Mouse (Mus musculus) regulatory T cell (primary cell): ENCODE results near the gene Zfp366.

Experiments used
- in situ Hi-C: fragments of 300-600 bp; cut with MboI, MseI; formaldehyde crosslinking; loops from one replicate; pipeline ENCODE4 v1.15.1; 2025; ENCODE audit warnings: high pct_unique_total_duplicates

The Zfp366 gene

DNA sequence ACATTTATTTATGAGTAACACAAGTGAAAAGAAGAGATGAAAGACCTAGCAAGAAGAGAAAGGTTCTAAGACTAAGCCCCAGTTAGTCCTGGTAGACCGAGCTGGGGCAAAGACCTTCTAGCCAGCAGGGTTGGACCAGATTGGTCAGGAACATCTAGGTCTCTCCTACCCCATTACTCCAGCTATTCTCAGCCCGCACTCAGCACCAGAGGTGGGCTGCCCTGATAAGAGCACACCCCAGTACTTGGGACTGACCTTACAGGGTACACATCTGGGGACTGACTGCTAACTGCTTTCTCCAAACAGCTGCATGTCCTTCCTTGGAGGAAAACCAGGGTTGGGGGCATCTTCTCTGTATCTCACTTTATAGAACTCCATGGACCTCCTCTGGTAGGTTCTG lies 66.2 kb downstream of the Zfp366 start:
- in situ Hi-C loops = no loop called here

DNA sequence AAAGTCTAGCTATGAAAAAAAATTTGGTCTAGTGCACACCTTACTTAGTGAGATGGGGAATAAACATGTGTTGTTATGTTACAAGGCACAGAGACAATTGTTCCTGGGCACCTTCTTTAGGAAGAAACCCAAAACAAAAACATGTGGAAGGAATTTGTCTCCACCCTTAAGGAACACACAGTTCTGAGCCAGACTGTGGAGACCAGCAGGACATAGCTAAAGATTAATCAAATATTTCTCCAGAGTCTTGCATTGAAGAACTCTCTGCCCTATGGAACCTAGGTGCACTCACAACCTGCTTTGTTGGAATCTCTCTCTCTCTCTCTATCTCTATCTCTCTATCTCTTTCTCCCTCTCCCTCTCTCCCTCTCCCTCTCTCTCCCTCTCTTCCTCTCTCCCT lies 69.6 kb downstream of the Zfp366 start:
- in situ Hi-C loops = no loop called here

DNA sequence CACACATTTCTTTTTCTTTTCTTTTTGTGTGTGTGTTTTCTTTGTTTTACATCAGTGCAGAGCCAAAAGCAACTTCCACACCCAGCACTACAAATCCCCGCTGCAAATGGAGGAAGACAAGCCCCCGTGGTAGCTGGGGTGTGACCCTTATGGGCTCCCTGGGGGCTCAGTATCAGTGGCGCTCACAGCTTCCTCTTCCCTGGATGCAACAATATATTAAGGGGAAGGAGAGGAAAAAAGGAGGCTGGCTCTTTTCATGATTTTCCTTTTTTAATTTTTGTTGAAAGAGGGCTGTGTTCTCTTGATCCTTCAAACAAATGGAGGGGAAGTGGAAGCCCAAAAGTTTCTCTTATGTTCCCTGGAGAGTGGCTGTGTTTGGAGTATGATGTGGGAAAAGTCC lies 70.2 kb downstream of the Zfp366 start:
- in situ Hi-C loops = no loop called here

DNA sequence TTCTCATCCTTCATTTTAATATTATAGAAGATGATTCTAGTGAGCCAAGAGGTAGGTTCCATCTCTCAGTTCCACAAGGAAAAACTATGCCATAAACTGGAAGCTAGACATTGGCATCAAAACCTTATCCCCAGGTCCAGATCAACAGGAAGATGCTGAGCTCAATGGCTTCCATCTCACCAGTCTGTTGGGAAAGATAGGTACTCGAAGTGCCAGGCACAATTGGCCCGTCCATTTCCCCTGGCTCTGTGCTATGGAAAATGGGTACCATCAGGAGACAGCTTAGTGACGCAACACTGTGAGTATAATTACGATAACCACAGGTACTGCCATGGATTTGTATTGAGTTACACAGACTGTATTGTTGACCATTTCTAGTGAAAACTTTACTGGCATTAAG lies 72.3 kb downstream of the Zfp366 start:
- in situ Hi-C loops = no loop called here

DNA sequence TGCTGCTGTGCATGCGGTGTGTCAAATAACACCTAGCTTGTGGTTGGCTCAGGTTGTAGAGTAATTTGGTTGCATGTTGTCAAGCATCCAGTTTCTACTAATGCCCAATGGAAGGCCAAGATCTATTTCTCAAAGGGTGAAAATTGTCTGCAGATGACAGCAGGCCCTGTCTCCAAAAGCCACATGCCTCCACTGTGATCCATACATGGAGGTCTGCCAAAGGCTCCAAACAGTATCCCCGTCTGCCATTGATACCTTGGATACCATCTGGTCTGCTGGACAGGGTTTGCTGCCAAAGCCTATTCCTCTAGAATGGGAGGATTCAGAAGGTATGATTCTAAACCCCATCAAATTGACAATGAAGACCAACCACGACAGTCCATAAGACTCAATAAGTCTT lies 74.1 kb downstream of the Zfp366 start:
- in situ Hi-C loops = no loop called here

DNA sequence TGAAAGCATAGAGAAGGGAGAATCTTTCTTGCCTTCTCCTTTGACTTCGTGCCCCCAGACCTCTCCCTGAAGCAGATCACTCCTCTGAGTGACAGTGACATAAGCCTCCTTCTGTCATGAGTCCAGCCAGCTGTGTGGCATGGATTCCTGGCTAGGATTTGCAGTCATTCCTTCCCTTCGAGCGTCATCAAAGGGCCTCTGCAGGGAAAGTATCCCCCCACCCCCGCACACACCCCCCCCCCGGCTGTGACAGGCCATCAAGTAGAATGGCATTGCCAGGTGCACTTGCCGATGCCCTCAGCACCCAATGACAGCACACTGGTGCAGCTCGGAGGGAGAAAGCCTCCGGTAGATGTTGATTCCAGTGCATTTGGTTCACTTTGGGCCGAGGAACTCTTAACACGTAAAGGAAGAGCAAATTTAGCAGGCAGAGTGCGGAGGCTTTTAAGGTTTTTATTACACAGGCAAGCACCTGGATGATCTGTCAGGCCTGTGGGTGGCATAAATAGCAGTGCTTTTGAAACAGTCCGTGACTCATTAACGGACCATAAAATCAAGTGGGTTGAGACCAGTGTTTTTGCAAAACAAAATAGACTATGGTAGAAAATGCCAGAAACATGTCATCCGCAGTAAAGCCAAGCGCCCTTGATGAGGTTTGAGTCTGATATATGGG lies 75.0 kb downstream of the Zfp366 start:
- in situ Hi-C loops = no loop called here

DNA sequence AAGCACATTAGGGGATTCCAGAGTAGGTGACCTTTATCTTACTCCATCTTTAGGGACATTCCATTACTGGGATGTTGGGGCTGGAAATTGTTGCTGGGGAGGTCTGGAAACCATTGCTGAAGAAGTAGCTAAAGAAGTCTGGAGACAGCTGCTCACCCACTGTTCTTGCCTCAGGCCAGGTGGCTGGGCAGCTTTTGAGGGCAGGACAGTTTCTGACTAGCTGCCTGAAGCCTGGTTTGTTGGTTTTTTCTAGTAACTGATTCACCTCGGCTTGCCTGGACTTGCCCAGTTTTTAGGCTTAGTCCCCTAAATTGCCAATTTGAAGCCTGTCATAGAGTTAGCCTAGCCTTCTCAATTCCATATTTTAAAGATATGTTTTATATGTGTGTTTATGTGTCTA lies 77.8 kb downstream of the Zfp366 start:
- in situ Hi-C loops = no loop called here

DNA sequence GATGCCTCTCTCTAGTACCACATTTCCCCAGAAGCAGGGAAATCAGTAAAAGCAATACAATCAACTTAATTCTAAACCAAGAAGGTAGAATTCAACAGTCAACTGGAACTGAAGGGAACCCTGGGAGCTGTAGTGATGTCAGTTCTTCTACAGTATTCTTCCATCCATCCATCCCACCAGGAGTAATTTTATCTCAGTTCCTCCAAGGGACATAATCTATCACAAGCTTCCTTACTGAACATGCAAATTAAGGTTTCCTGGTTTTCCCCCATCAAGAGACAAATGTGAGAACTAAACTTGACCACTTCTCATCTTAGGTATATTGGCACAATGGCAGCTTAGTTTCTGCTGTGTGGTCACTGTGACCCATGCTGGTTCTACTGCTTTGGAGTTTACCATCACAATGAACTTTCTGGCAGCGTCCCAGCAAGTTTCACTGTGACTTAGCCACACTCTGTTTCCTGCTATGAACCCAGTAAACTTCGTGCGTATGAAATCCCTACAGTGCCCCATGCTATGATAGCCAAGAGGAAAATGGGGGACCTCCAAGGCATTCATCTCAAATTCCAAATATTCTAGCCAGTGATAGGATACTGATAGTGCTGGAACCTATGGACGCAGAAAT lies 78.6 kb downstream of the Zfp366 start:
- in situ Hi-C loops = no loop called here

DNA sequence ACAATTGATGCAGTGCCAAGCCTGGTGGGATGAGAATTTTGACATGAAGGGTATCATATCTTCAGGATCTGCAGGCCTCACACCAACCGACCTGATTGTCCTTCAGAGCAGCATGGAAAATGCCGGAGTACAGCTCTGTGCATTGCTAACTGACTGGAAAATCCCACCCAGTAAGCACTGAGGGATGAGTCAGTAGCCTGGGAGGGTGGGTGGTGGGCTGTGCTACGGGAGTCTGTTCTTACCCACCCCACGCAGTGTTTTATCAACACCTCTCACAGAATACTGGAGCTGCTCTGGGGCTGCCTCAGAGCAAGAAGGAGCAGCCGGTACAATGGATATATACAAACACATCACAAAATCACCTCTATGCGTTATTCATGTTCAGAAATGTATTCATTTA lies 79.9 kb downstream of the Zfp366 start:
- in situ Hi-C loops = no loop called here

DNA sequence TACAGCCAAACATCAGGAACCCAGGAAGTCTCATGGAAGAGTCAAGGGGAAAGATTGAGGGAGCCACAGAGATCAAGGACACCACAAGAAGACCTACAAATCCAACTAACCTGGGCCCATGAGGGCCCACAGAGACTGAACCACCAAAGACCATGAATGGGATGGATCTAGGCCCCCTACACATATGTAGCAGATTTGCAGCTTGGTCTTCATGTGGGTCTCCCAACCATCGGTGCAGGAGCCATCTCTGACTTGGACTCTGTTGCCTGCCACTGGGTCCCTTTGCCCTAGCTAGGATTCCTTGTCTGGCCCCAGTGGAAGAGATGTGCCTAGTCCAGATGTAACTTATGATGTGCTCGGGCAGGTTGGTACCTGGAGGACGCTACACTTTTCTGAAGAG lies 87.4 kb downstream of the Zfp366 start:
- in situ Hi-C loops = no loop called here

DNA sequence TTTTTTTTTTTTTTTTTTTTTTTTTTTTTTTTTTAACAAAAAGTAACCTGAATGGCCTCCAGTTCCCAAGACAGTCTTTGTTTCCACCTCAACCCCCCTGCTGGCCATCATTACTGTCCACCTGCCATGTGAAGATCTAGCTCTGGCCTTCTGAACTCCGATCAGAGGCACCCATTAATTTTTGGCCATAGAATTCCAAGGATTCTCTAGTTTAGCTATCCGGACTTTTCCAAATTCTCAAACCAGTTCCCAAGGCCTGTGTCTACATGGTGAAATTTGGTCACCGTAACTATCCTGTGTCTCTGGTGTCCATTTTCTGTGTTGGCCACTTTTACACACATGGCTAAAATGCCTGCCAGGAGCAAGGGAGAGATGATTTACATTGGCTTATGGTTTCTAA lies 92.9 kb downstream of the Zfp366 start:
- in situ Hi-C loops = no loop called here

DNA sequence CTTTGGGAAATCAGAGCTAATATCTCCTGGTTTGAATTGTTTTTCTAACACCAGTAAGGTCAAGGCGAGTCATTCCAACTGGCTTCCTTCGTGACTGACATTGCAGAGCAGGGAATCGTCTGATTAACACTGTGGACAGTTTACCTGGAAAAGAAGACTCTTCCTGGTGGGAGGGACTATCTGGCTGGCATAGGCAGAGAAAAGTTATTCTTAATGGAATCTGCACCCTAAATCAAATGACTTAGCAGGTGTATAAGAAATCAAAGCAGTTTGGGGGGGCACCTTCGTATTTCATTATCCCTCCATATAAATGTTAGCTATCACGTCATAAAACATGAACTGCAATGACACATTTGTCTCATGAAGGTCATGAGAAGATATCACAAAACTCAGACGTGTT lies 93.9 kb downstream of the Zfp366 start:
- in situ Hi-C loops = no loop called here

DNA sequence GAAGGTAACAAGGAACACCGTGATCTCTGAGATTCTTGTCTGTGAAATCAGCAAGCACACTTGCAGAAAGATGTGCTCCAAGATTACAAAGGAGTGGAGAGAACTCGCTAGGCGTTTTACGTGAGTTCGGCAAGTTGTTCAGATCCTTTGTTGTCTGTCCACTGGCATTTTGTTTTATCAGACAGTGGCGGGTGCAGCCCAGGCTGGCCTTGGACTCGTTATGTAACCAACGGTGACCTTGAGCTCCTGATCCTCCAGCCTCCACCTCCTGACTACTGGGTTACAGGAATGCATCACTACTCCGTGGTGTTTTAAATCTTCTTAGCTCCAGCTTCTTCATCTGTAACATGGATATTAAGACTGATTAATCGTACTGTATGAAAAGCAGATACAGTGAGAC lies 94.7 kb downstream of the Zfp366 start:
- in situ Hi-C loops = no loop called here

DNA sequence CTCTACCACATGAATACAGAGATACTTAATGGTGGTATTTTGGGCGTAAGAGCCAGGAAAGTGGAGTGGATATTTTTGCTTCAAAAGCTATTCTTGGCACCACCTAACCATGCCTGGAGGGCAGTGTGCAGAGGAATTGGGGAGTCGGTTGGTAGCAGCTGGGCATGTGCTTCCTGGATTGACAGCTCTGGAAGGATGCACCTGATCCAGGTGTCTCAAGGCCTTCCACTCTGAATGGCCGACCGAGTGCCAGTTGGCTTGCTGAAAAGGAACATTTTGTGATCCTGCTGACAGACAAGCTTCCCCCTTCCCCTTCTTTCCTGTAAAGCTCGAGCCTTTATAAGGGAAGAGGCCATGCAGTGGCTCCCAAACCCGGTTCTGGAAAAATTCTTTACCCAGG lies 98.3 kb downstream of the Zfp366 start:
- in situ Hi-C loops = no loop called here

DNA sequence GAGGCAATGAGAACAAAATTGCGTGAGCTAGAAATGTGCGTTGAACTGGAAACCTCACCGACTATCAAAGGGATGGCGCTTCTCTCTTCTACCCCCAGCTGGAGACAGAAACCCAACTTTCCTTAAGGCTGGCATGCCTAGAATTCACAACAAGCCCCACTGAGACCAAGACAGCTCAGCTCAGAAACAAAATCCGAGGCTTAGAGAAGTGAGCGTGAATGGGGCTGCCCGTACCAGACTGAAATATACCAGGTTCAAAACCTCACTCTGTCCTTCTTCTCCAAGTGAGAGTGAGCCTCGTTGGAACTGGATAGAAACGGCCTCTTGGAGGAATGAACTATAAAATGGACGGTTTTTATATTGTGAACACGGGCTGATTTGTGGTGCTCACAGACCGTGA lies 99.3 kb downstream of the Zfp366 start:
- in situ Hi-C loops = no loop called here

DNA sequence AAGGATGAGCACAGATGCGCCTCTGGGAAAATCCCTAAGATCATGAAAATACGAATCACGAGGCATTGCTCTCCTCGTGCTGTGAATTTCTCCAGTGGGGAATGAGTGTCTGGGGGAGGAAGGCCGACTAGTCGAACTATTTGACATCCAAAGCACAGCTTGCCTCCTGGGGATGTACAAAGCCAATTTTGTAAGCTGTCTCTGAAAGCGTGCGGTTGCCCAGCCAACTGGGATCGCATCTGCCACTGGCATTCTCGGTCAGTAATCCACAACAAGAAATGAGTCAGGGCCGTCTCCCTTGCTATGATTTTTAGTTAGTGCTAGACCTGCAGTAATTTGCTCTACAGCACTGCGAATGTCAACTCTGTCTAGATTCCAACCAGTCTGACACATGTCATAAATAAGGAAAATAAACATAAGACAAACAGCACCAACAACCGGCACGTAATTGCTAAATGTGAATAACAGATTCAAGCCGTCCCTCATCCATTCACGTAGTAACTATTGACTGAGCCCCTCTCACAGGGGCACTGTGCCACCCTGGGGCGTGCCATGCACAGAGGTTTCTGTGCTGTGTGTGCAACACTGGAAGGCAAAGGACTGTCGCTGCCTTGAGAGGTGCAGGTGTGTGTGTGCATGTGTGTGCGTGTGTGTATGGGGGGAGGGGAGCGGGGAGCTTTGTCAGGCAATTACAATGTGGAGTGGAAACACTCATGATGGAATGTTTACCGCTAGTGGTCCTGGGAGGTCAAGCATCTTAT lies 100.0 kb downstream of the Zfp366 start:
- in situ Hi-C loops = no loop called here

DNA sequence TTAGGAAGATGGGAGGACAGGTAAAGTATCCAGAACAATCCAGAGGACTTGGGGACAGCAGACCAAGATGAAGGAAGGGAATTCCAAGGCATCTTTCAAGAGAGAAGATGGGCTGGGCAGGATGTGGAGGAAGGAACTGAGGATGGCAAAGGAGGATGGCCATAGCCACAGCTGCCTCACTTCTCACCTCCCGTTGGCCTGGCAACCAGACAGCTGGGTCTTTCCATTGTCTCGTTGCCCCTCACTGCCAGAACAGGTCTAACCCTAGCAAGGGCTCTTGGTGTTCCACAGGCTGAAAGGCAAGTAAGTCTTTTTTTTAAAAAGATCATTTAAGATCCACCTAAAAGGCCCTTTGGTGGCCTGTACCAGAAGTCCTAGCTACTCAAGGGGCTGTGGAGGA lies 100.6 kb downstream of the Zfp366 start:
- in situ Hi-C loops = no loop called here

DNA sequence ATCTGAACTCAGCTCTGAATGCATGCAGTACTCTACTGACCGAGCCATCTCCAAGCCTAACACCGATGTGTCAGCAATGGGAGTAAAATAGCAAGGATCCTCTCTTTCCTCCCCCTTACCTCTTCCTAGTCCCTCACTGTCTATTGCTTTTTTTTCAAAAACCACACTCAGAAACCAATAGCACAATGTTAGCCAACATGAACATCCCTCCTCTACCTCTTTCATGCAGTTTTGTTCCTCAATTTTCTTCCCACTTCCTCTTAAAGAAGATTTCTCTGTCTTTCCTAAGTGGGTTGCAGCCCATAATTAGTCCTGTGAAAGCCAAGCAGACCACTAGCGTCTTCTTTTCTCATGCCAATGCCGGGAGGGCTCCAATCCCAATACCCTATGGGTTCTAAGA lies 102.6 kb downstream of the Zfp366 start:
- in situ Hi-C loops = no loop called here

DNA sequence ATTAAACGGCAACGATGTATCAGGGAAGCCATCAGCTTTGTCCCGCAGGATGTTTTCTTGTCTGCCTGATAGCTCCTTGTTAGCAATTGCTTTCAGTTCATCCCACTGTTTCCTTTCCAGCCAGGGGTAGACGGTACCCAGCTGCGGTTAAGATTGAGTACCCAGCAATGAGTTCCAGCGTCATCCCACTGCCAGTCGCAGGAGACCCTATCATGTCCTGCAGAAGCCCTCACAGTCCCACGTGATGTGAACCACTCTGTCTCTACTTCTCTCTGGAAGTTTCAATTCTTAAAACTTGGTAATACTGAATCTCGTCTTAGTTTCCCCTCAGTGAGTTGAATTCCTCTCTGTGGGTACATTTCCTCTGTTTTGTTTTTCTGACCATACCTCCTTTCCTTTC lies 103.2 kb downstream of the Zfp366 start:
- in situ Hi-C loops = no loop called here

DNA sequence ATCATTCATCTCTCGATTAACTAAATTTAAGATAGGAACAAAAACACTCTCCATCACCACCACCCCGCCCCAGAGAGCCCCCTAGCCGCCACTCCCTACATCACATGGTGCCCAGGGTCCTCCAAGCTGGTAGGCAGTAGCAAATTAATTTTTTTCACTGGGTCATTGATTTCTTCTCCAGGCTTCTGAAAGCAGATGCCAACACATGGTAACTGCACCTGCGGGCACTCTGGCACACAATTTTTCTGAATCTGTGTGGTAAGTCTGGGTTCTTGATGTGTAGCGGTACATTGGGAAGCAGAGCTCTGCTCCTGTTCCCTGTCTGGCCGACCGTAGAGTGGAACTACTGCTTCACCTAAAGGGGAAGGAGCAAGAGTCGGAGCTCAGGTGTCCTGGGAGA lies 106.1 kb downstream of the Zfp366 start:
- in situ Hi-C loops = no loop called here

DNA sequence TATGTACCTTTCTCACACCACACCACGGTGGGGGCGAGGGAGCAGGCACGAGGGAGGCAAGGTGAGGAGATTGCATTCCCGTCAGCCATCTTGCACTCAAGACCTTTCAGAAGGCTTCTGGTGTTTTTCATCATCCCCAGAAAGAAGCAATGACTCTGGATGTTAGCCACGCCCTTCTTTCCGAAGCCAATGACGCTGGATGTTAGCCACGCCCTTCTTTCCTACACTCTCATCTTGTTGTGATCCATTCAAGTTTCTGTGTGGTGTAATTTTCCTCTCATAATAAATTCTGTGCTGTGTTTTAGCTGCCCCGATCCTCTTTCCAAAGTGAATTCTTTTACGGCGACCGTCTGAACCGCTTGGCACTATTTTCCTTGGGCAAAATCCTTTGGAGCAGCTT lies 109.6 kb downstream of the Zfp366 start:
- in situ Hi-C loops = no loop called here

DNA sequence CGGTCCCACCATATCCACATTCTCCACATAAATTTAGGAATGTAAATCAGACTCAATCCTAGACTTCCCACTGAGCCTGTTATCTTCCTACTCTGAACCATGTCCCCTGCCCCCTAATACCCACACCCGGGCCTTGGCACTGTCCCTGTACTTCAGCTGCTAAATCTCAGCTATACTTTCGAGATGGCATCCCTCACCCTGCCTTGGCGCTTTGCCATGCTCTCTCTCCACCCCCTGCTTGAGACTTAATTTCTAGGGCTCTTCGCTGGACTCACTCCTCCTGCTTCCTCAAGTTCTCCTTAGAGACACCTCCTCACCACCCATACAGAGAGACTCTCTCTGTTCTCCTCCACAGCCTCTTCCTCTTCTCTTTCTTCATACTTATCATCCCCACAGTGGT lies 115.3 kb downstream of the Zfp366 start:
- in situ Hi-C loops = no loop called here
